Mouse (Mus musculus): Measurements from ENCODE around the gene Hist1h2bl. TPM values are rescaled to one million over a fixed set of nuclear protein-coding genes. Genes with fewer than 3 reads are reported as not detected.
"Not testable (repeated sequence)": the region's sequence is repeated elsewhere in the genome, so short reads cannot be mapped to it uniquely, and the experiment has no call there.

Gene Hist1h2bl
- 2.2 and 2.9 TPM in 2 replicates for polyA plus RNA-seq (2014; fragmentation: Nextera tagmentation; extraction: Ambion mirVana)

GRCm38 (mm10) chr13:21715864-21716539 lies at the start of gene Hist1h2bl, which contains the start of gene Hist1h2ai:
Gene Hist1h2bl (minus strand): TSS chr13:21716143.
Gene Hist1h2ai (plus strand): TSS chr13:21716422.
- not testable (repeated sequence) for H3K9me3 ChIP-seq (ENCODE audit: control insufficient read depth, low read length); H3K36me3 ChIP-seq (ENCODE audit: control insufficient read depth, insufficient read depth, low read length); H3K27me3 ChIP-seq (ENCODE audit: control insufficient read depth, insufficient read depth, low read length)
- peak; percentile 85 for DNase-seq (ENCODE audit: low spot score)
- Histone ChIP-seq H3K4me1 (ENCODE audit: control insufficient read depth, insufficient read depth, low read length) (peaks cover 10% of the 10 kb centered on the region), H3K4me2 (ENCODE audit: low read depth, severe bottlenecking) (peak within 1 kb of the TSS; percentile 77), H3K4me3 (ENCODE audit: low read depth, low read length) (peak within 1 kb of the TSS; percentile 43), H3K27ac (replicated peaks; ENCODE audit: low read depth, low read length) (peak within 1 kb of the TSS; percentile 97), H3K9ac (ENCODE audit: low read length) (peak within 1 kb of the TSS; percentile 71)
- under 1% methylated on average over 27 of the region's 50 CpGs for WGBS
- peak; percentile 92 for ATAC-seq (ENCODE audit: insufficient number of reproducible peaks, low FRiP score, low TSS enrichment, low read depth)

- no peaks in the 10 kb centered on the region for H3K27me3 ChIP-seq (ENCODE audit: control insufficient read depth, insufficient read depth, low read length)
- no peak overlapping the region for H3K27ac ChIP-seq (replicated peaks; ENCODE audit: low read depth, low read length)
- WGBS, result 83% methylated on average over 1 of the region's 1 CpGs
- no peaks in the 10 kb centered on the region; the same call in 1 of the 2 replicates for H3K36me3 ChIP-seq (ENCODE audit: control insufficient read depth, insufficient read depth, low read length)
- H3K4me2 ChIP-seq (ENCODE audit: low read depth, severe bottlenecking), result no peak overlapping the region
- ATAC-seq (ENCODE audit: insufficient number of reproducible peaks, low FRiP score, low TSS enrichment, low read depth), result no peak
- no peaks in the 10 kb centered on the region for H3K4me1 ChIP-seq (ENCODE audit: control insufficient read depth, insufficient read depth, low read length)
- no peak for DNase-seq (ENCODE audit: low spot score)
- no peak overlapping the region for H3K9ac ChIP-seq (ENCODE audit: low read length)
- H3K9me3 ChIP-seq (ENCODE audit: control insufficient read depth, low read length), result no peaks in the 10 kb centered on the region
- no peak overlapping the region for H3K4me3 ChIP-seq (ENCODE audit: low read depth, low read length)
Observed at GRCm38 (mm10) chr13:21755707-21756106, 39.8 kb upstream of the Hist1h2bl start.

- WGBS, result under 1% methylated on average over 19 of the region's 26 CpGs
- peak; percentile 53 for DNase-seq (ENCODE audit: low spot score)
- not testable (repeated sequence) for ATAC-seq (ENCODE audit: insufficient number of reproducible peaks, low FRiP score, low TSS enrichment, low read depth)
Observed at GRCm38 (mm10) chr13:21754294-21755001, 38.5 kb upstream of the Hist1h2bl start.

GRCm38 (mm10) chr13:21753524-21754285 lies 37.8 kb upstream of the Hist1h2bl start, which contains the start of the genes Hist1h2ak and Hist1h2bn:
Gene Hist1h2ak (minus strand): TSS chr13:21753827.
Gene Hist1h2bn (plus strand): TSS chr13:21754123.
- H3K27me3 ChIP-seq (ENCODE audit: control insufficient read depth, insufficient read depth, low read length); H3K36me3 ChIP-seq (ENCODE audit: control insufficient read depth, insufficient read depth, low read length); H3K4me1 ChIP-seq (ENCODE audit: control insufficient read depth, insufficient read depth, low read length); H3K9me3 ChIP-seq (ENCODE audit: control insufficient read depth, low read length): not testable (repeated sequence)
- Histone ChIP-seq H3K27ac (replicated peaks; ENCODE audit: low read depth, low read length) (peak within 1 kb of the TSS; percentile 92), H3K4me2 (ENCODE audit: low read depth, severe bottlenecking) (peak within 1 kb of the TSS; percentile 55), H3K9ac (ENCODE audit: low read length) (peak within 1 kb of the TSS; percentile 67), H3K4me3 (ENCODE audit: low read depth, low read length) (peak within 1 kb of the TSS; percentile 35)
- WGBS, result under 1% methylated on average over 40 of the region's 50 CpGs
- DNase-seq (ENCODE audit: low spot score), result peak; percentile 82
- ATAC-seq (ENCODE audit: insufficient number of reproducible peaks, low FRiP score, low TSS enrichment, low read depth), result peak; percentile 92

More at GRCm38 (mm10) chr13:21754294-21755001, 38.5 kb upstream of the Hist1h2bl start:
- Histone ChIP-seq H3K27ac (replicated peaks; ENCODE audit: low read depth, low read length) (peak overlapping the region; percentile 83), H3K9ac (ENCODE audit: low read length) (peak overlapping the region; percentile 59), H3K4me2 (ENCODE audit: low read depth, severe bottlenecking) (peak overlapping the region; percentile 52), H3K4me3 (ENCODE audit: low read depth, low read length) (peak overlapping the region; percentile 35)
- H3K36me3 ChIP-seq (ENCODE audit: control insufficient read depth, insufficient read depth, low read length); H3K4me1 ChIP-seq (ENCODE audit: control insufficient read depth, insufficient read depth, low read length); H3K27me3 ChIP-seq (ENCODE audit: control insufficient read depth, insufficient read depth, low read length); H3K9me3 ChIP-seq (ENCODE audit: control insufficient read depth, low read length): not testable (repeated sequence)

GRCm38 (mm10) chr13:21753051-21753523 lies 37.1 kb upstream of the Hist1h2bl start:
- ATAC-seq (ENCODE audit: insufficient number of reproducible peaks, low FRiP score, low TSS enrichment, low read depth) (no peak), DNase-seq (ENCODE audit: low spot score) (no peak)
- WGBS, result 5% methylated on average over 10 of the region's 10 CpGs
- Histone ChIP-seq H3K9me3 (ENCODE audit: control insufficient read depth, low read length) (no peaks in the 10 kb centered on the region), H3K4me3 (ENCODE audit: low read depth, low read length) (peak overlapping the region; percentile 35), H3K27me3 (ENCODE audit: control insufficient read depth, insufficient read depth, low read length) (no peaks in the 10 kb centered on the region), H3K4me2 (ENCODE audit: low read depth, severe bottlenecking) (peak overlapping the region; percentile 55), H3K9ac (ENCODE audit: low read length) (peak overlapping the region; percentile 67), H3K27ac (replicated peaks; ENCODE audit: low read depth, low read length) (peak overlapping the region; percentile 92), H3K4me1 (ENCODE audit: control insufficient read depth, insufficient read depth, low read length) (no peaks in the 10 kb centered on the region), H3K36me3 (ENCODE audit: control insufficient read depth, insufficient read depth, low read length) (no peaks in the 10 kb centered on the region)

GRCm38 (mm10) chr13:21752356-21752755 lies 36.4 kb upstream of the Hist1h2bl start:
- 45% methylated on average over 3 of the region's 3 CpGs for WGBS
- no peaks in the 10 kb centered on the region for H3K4me1 ChIP-seq (ENCODE audit: control insufficient read depth, insufficient read depth, low read length)
- no peaks in the 10 kb centered on the region for H3K27me3 ChIP-seq (ENCODE audit: control insufficient read depth, insufficient read depth, low read length)
- H3K4me2 ChIP-seq (ENCODE audit: low read depth, severe bottlenecking), result peak overlapping the region; percentile 55; the same call in 1 of the 2 replicates
- no peaks in the 10 kb centered on the region for H3K36me3 ChIP-seq (ENCODE audit: control insufficient read depth, insufficient read depth, low read length)
- ATAC-seq (ENCODE audit: insufficient number of reproducible peaks, low FRiP score, low TSS enrichment, low read depth), result no peak
- H3K9me3 ChIP-seq (ENCODE audit: control insufficient read depth, low read length), result no peaks in the 10 kb centered on the region
- no peak overlapping the region for H3K9ac ChIP-seq (ENCODE audit: low read length)
- H3K27ac ChIP-seq (replicated peaks; ENCODE audit: low read depth, low read length), result peak overlapping the region; percentile 92
- DNase-seq (ENCODE audit: low spot score), result peak; percentile 55
- no peak overlapping the region for H3K4me3 ChIP-seq (ENCODE audit: low read depth, low read length)

GRCm38 (mm10) chr13:21751827-21752226 lies 35.9 kb upstream of the Hist1h2bl start:
- no peaks in the 10 kb centered on the region for H3K4me1 ChIP-seq (ENCODE audit: control insufficient read depth, insufficient read depth, low read length)
- H3K9ac ChIP-seq (ENCODE audit: low read length), result no peak overlapping the region
- H3K4me3 ChIP-seq (ENCODE audit: low read depth, low read length), result no peak overlapping the region
- no peak overlapping the region for H3K4me2 ChIP-seq (ENCODE audit: low read depth, severe bottlenecking)
- WGBS, result 89% methylated on average over 3 of the region's 3 CpGs
- ATAC-seq (ENCODE audit: insufficient number of reproducible peaks, low FRiP score, low TSS enrichment, low read depth), result no peak
- peak; percentile 23 for DNase-seq (ENCODE audit: low spot score)
- H3K9me3 ChIP-seq (ENCODE audit: control insufficient read depth, low read length), result no peaks in the 10 kb centered on the region
- H3K27me3 ChIP-seq (ENCODE audit: control insufficient read depth, insufficient read depth, low read length), result no peaks in the 10 kb centered on the region
- H3K27ac ChIP-seq (replicated peaks; ENCODE audit: low read depth, low read length), result peak overlapping the region; percentile 92; the same call in 1 of the 2 replicates
- H3K36me3 ChIP-seq (ENCODE audit: control insufficient read depth, insufficient read depth, low read length), result no peaks in the 10 kb centered on the region

GRCm38 (mm10) chr13:21751417-21751816 lies 35.5 kb upstream of the Hist1h2bl start:
- no peaks in the 10 kb centered on the region for H3K36me3 ChIP-seq (ENCODE audit: control insufficient read depth, insufficient read depth, low read length)
- peak overlapping the region; percentile 53 for H3K27ac ChIP-seq (replicated peaks; ENCODE audit: low read depth, low read length)
- DNase-seq (ENCODE audit: low spot score) (no peak), ATAC-seq (ENCODE audit: insufficient number of reproducible peaks, low FRiP score, low TSS enrichment, low read depth) (no peak)
- no peaks in the 10 kb centered on the region for H3K27me3 ChIP-seq (ENCODE audit: control insufficient read depth, insufficient read depth, low read length)
- H3K4me3 ChIP-seq (ENCODE audit: low read depth, low read length), result no peak overlapping the region
- no peak overlapping the region for H3K4me2 ChIP-seq (ENCODE audit: low read depth, severe bottlenecking)
- H3K9ac ChIP-seq (ENCODE audit: low read length), result no peak overlapping the region
- H3K9me3 ChIP-seq (ENCODE audit: control insufficient read depth, low read length), result no peaks in the 10 kb centered on the region
- no peaks in the 10 kb centered on the region for H3K4me1 ChIP-seq (ENCODE audit: control insufficient read depth, insufficient read depth, low read length)

All from limb, embryonic 11.5 days (tissue).